Mouse (Mus musculus): Measurements from ENCODE around the gene Ranbp6.

Gene Ranbp6

GRCm38 (mm10) chr19:29810022-29810421 is 2.8 kb downstream of the Ranbp6 start:
- DNase-seq (ENCODE audit: low spot score in 2 of 2) = no peak

DNA sequence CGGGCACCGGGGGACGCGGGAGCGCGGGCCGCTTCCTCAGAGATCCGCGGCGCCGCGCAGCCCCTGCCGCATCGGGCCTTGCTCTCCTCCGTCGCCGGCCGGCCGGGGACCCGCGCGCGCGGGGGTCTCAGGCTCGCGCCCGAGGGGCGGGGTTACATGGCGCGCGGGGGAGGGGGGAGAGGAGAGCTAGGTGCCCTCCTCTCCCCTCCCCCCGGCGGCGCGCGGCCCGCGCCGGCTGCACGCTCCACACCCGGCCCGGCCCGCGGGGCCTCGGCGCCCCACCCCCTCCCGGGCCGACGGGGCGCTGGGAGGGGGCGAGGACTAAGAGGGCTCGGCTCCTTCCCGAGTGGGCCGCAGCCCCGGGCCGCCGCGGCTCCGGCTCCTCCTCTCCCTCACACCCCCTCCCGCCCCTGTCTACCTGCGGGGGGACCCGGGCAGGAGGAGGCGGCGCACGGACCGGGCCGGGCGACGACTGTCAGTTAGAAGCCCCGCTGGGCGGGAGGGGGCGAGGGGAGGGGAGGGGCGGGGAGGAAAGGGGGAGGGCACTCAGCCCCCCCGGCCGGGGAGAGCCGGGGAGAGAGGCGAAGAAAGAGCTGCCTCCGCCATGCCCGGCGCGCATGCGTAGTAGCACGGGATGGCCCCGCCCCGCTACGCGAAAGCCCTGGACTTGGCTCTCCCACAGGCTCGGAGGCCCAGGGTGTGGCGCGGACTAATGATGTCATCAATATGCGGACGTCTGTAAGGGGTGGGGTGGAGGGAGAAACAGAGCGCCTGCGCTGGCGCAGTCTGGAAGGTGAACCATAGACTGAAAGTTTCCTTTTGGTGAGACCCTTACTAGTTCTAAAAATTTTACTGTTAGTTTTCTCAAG is 6.6 kb downstream of the Ranbp6 start, which contains the start of gene 9930021J03Rik:
TSS of gene 9930021J03Rik (minus strand) at position 73 of the 869 bp plus-strand sequence.
- DNase-seq (ENCODE audit: low spot score in 2 of 2) = peak; percentile 99

DNA sequence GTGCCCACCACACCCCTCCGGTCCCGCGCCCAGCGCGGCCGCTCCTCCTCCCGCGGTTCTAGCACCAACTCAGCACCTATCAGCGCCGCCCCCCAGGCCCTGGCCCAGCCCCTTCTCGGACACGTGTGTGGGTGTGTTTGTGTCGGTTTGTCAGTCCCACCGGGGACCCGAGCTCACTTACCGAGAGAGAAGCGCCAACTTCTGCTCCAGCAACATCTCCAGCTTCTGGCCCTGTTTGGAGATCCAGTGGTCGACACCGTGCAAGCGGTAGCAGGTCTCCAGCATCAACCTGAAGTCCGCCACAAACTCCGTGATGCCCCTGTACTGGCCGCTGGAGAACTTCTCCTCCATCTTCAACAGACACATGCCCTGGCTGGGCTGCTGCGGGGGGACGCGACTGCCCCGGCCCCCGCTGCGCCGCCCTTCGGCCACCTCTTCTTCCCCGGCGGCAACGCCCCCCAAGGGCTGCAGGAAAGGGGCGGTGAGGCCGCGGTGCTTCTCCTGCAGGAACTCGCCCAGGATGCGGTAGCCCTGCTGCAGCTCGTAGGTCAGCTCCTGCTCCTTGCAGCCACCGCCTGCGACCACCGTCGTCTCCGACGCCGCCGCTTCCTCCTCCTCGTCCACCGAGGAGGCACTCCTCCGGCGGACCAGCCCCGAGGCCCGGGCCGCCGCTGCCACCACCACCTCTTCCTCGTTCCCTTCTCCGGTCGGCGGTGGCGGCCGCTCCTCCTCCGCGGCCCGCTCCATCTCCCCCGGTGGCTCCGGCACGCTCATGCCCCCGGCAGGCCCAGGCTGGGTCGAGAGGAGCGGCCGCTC is 7.5 kb downstream of the Ranbp6 start:
- peak; percentile 33 to 56 for DNase-seq (ENCODE audit: low spot score in 2 of 2)

GRCm38 (mm10) chr19:29803946-29804345 is 8.8 kb downstream of the Ranbp6 start:
- no peak for DNase-seq (ENCODE audit: low spot score in 2 of 2)

DNA sequence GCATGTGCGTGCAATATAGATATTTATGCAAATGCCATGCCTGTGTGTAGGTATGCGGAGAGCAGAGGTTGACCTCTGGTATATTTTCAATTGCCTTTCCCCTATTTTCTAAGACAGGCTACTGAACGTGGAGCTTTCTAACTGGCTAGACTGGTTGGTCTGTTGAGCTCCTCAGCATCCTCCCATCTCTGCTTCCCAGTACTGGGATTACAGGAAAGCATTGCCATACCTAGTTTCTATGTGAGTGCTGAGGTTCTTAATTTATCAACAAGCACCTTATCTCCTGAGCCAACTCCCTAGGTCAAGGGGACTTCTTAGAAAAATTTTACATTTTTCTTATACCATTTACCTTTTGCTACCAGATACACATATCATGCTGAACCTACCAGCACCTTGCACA is 15.4 kb downstream of the Ranbp6 start:
- no peak for DNase-seq (ENCODE audit: low spot score in 2 of 2)

DNA sequence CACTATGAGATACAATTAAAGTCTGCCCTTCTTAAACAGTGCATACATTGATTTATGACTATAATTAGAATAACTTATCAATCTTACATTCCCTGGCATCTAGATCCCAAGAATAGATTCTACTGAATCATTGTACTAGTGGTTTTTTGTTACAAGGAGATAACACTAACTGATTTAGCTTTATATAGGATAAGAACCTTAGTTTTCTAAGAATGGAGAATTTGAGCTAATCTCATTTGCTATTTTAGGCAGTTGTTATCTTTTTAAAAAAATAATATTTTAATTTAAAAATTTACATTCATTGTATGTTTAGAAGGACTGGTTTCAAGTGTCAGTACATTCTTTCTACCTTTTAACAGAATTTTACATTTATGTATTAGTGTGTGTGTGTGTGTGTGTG is 24.8 kb downstream of the Ranbp6 start:
- no peak for DNase-seq (ENCODE audit: low spot score in 2 of 2)

DNA sequence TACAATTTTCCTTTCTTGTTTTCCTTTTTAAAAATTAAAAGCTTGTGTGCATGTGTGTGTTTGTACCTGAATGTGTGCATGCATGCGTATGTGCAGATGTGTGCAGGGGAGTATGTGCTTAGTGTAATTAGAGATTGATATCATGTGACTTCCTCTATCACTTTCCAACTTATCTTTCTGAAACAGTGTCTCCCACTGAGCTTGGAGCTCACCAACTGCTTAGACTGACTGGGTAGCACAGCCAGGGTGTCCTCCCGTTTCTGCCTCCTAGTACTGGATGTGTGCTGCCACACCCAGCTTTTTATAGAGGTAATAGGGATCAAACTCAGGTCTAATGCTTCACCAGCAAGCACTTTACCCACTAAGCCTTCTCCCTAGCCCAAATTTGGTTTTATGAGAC is 29.9 kb downstream of the Ranbp6 start:
- no peak for DNase-seq (ENCODE audit: low spot score in 2 of 2)

Measured in cerebellum, postnatal 4 days (tissue).